Mouse (Mus musculus): ENCODE measurements around the gene Mapkap1. TPM values are rescaled to one million over a fixed set of nuclear protein-coding genes. Genes with fewer than 3 reads are reported as not detected.

The Mapkap1 gene
- polyA plus RNA-seq, 1 experiment from 2014 or later = 86.1 TPM

DNA sequence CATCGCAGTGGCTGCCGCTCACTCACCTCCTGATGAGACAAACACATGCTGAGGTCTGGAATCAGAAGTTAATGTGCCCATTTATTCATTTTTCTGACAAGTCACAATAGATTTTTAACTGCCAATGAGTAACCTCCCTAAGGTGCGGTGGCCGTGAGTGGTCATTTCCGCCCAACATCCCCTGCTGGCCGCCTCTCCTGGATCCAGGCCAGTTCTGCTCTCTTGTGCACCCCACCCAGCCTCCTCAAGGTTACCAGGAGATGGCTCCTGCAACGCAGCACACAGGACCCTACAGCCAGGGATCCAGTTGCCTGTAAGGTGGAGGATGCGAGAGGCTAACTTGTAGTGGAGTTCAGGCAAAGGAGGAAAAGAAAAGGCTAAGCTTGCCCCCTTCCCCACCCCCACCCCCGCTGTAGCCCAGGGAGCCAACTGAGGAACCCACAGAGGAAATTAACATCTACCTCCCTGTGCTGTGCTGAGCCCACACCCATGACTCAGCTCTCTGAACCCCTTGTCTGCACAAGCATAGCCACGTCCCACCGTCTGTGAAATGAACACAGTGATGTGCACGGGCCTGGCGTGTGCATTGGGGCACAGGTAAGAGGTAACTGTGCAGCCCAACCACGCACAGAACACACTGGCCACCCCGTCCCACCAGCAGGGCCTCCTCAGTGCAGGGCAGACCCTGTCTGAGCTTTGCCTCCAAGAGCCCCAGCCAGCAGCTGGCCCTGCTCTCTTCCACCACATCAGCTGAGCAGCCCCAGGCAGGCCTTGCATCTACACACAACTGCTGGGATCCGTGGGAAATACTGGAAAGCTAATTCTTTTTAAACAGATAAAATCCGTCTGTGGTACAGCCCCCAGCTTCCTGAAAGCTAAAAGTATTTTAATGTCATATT is 221.0 kb downstream of the Mapkap1 start:
- Histone ChIP-seq H3K4me3 (replicated peaks) (no peak overlapping the region), H3K27me3 (replicated peaks) (no peaks in the 10 kb centered on the region), H3K9me3 (no peaks in the 10 kb centered on the region), H3K27ac (peak overlapping the region; percentile 82), H3K4me1 (replicated peaks) (peaks cover 25% of the 10 kb centered on the region), H3K9ac (no peak overlapping the region), H3K4me2 (replicated peaks) (no peak overlapping the region), H3K36me3 (no peaks in the 10 kb centered on the region)
- 65% methylated on average over 17 of the region's 17 CpGs for WGBS
- ATAC-seq = peak; percentile 75

DNA sequence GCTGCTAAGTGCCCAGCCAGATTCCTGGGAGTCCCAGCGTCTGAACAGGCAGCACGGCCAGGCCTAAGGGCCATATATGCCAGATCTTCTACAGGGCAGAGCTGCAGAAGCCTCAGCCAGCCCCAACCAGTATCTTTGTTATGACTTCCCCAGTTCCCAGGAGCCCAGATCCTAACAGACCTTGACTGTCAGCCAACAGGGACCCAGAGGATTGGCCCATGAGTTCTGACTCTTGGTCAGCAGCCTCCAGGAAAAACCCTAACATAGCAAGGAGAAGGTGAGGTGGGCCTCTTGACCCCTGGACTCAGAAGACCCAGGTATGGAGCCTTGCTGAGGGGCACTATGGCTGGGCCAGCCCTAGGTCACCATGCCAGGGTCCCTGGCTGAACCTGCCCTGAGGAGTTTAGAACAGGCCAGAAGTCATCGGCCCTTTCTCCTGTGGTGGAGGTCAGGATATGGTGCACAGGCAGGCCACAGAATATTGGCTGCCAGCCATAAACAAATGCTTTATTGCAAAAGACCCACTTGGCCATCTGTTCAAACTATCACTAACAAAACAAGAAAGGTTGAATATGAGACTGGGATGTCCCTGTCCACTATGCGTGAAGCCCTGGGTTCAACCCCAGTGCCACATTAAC is 222.5 kb downstream of the Mapkap1 start:
- no peak for ATAC-seq
- H3K4me1 ChIP-seq (replicated peaks) = peaks cover 25% of the 10 kb centered on the region
- no peaks in the 10 kb centered on the region for H3K9me3 ChIP-seq
- H3K27ac ChIP-seq = peak overlapping the region; percentile 64
- no peak overlapping the region for H3K9ac ChIP-seq
- H3K4me3 ChIP-seq (replicated peaks) = no peak overlapping the region
- H3K27me3 ChIP-seq (replicated peaks) = no peaks in the 10 kb centered on the region
- H3K36me3 ChIP-seq = no peaks in the 10 kb centered on the region
- WGBS = 66% methylated on average over 4 of the region's 4 CpGs
- no peak overlapping the region for H3K4me2 ChIP-seq (replicated peaks)

DNA sequence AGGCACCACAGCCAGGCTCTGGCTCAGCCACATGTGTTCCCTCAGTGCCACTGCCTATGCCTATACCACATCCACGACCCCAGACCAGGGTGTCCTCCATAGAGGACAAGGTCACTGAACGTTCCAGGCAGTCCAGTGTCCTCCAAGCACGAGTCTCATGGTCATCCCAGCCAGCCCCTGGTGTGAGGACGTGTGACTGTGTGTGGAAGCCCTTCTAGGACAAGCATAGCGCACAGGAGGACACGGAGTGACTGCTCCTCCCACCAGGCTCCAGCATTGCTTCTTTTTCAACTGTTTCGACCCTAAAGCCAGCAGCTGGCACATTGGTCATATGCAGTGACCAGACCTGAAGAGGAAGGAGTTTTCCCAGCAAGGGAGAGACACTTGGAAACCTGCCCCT is 223.2 kb downstream of the Mapkap1 start:
- H3K4me2 ChIP-seq (replicated peaks) = no peak overlapping the region
- WGBS = 82% methylated on average over 7 of the region's 7 CpGs
- H3K4me1 ChIP-seq (replicated peaks) = peaks cover 25% of the 10 kb centered on the region
- no peak overlapping the region for H3K4me3 ChIP-seq (replicated peaks)
- no peak overlapping the region for H3K9ac ChIP-seq
- H3K36me3 ChIP-seq = no peaks in the 10 kb centered on the region
- H3K27ac ChIP-seq = no peak overlapping the region
- no peaks in the 10 kb centered on the region for H3K9me3 ChIP-seq
- no peaks in the 10 kb centered on the region for H3K27me3 ChIP-seq (replicated peaks)
- no peak for ATAC-seq

DNA sequence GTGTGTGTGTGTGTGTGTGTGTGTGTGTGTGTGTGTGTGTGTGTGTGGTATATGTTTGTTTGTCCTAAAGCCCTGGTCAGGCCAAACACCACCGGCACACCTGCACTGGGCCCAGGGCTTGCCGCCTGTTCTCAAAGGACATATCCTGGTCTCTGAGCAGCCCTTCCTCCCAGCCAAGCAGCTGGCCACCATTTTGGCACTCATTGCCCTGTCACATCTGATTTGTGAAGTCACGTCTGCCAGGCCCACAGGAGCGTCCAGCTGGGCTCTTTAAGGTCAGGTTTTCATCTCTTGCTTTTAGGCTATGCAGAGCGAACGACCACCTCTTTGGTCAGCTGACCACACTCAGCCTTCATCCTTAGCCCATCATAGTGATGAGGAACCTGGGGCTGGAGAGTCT is 223.9 kb downstream of the Mapkap1 start:
- Histone ChIP-seq H3K27ac (no peak overlapping the region), H3K9me3 (no peaks in the 10 kb centered on the region), H3K4me1 (replicated peaks) (peaks cover 25% of the 10 kb centered on the region), H3K27me3 (replicated peaks) (no peaks in the 10 kb centered on the region), H3K9ac (no peak overlapping the region), H3K4me3 (replicated peaks) (no peak overlapping the region), H3K36me3 (no peaks in the 10 kb centered on the region), H3K4me2 (replicated peaks) (no peak overlapping the region)
- no peak for ATAC-seq
- WGBS = 84% methylated on average over 6 of the region's 6 CpGs

DNA sequence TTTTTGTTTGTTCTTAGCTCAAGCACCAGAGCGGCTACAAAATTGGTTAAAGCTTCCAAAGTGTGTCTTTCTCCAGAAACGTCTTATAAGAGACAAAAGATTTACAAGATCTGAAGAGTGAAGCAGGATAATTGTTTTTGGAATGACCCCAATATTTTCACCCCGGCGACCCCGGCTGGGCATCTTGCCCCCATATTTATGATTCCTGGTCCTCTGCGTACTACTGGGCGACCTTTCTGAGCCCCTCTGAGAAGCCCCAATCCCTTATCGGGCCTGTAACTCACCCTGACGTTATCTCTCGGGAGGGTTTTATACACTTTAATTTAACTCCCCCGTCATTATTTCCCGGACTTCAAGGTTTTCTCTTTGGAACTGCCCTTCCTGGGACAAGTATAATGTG is 225.5 kb downstream of the Mapkap1 start:
- Histone ChIP-seq H3K36me3 (no peaks in the 10 kb centered on the region), H3K9me3 (no peaks in the 10 kb centered on the region), H3K4me3 (replicated peaks) (no peak overlapping the region), H3K27me3 (replicated peaks) (no peaks in the 10 kb centered on the region), H3K9ac (no peak overlapping the region), H3K27ac (no peak overlapping the region), H3K4me2 (replicated peaks) (no peak overlapping the region), H3K4me1 (replicated peaks) (peaks cover 21% of the 10 kb centered on the region)
- WGBS = 62% methylated on average over 12 of the region's 12 CpGs
- no peak for ATAC-seq

GRCm38 (mm10) chr2:34635249-34636165 is 228.9 kb downstream of the Mapkap1 start:
- Histone ChIP-seq H3K27ac (no peak overlapping the region), H3K9ac (no peak overlapping the region), H3K27me3 (replicated peaks) (no peaks in the 10 kb centered on the region), H3K4me1 (replicated peaks) (peaks cover 10% of the 10 kb centered on the region; the same call in 1 of the 2 replicates), H3K4me2 (replicated peaks) (no peak overlapping the region), H3K4me3 (replicated peaks) (no peak overlapping the region), H3K36me3 (no peaks in the 10 kb centered on the region), H3K9me3 (no peaks in the 10 kb centered on the region)
- 76% methylated on average over 14 of the region's 14 CpGs for WGBS
- ATAC-seq = no peak

DNA sequence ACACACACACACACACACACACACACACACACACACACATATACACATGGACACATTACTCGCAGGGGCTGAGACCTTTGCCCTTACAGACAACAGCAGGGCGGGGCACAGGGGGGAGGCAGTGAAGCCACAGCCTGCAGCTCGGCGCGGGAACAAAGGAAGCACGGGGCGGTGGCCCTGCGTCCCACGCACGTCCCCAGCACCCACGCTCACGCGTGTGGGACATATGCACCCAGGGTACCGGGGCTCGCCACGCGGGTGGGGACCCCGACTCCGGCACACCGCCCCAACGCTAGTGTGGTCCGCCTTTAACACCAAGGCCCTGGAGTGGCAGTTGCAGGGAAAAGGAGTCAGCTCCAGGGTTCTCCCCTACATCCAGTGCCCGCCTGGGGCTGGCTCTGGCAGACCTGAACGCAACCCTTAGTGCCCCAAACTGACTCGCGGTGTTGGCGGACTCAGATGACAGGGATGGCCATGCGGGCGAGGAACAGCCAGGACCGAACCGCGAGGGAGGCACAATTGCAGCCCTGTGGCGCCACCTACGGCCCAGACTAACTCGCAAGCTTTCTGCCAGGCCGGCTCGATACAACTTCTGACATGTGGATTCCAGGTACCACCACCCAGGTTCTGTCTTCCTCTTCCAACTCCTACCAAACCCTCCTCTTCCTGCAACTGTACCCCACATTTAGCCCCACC is 232.5 kb downstream of the Mapkap1 start:
- peak overlapping the region; percentile 40 for H3K9ac ChIP-seq
- H3K4me3 ChIP-seq (replicated peaks) = peak overlapping the region; percentile 34
- peak overlapping the region; percentile 88 for H3K4me2 ChIP-seq (replicated peaks)
- H3K9me3 ChIP-seq = no peaks in the 10 kb centered on the region
- H3K27me3 ChIP-seq (replicated peaks) = no peaks in the 10 kb centered on the region
- 13% methylated on average over 37 of the region's 37 CpGs for WGBS
- ATAC-seq = peak; percentile 81
- peaks cover 10% of the 10 kb centered on the region; the same call in 1 of the 2 replicates for H3K4me1 ChIP-seq (replicated peaks)
- H3K27ac ChIP-seq = no peak overlapping the region
- H3K36me3 ChIP-seq = no peaks in the 10 kb centered on the region

- WGBS = 56% methylated on average over 5 of the region's 5 CpGs
- no peak overlapping the region for H3K27ac ChIP-seq
- no peaks in the 10 kb centered on the region for H3K9me3 ChIP-seq
- ATAC-seq = peak; percentile 33; the same call in 1 of the 2 replicates
- peak overlapping the region; percentile 88 for H3K4me2 ChIP-seq (replicated peaks)
- H3K9ac ChIP-seq = no peak overlapping the region
- H3K4me3 ChIP-seq (replicated peaks) = no peak overlapping the region
- no peaks in the 10 kb centered on the region for H3K27me3 ChIP-seq (replicated peaks)
- peaks cover 10% of the 10 kb centered on the region; the same call in 1 of the 2 replicates for H3K4me1 ChIP-seq (replicated peaks)
- no peaks in the 10 kb centered on the region for H3K36me3 ChIP-seq
These were observed 233.2 kb downstream of the Mapkap1 start for GRCm38 (mm10) chr2:34639725-34640124.

DNA sequence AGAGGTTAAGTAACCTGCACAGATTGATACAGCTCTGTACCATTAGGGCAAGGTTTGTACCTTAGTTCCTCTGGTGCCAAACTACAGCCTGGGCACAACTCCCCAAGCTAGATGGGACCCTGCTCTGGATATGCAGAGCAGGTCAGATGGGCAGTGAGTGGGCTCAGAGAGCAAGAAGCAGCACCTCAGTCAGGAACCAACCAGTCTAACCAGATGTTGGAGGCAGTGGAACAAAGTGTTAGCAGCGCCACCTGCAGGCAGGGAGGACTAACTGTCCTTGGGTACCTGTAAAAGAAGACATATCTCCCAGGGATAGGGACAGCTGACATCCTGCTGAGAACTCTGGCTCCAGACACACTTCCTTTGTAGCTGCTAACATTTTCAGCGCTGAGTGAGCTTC is 235.8 kb downstream of the Mapkap1 start:
- H3K4me1 ChIP-seq (replicated peaks) = peaks cover 19% of the 10 kb centered on the region; the same call in 1 of the 2 replicates
- ATAC-seq = no peak
- H3K27me3 ChIP-seq (replicated peaks) = no peaks in the 10 kb centered on the region
- no peak overlapping the region for H3K4me3 ChIP-seq (replicated peaks)
- no peak overlapping the region for H3K27ac ChIP-seq
- no peak overlapping the region for H3K4me2 ChIP-seq (replicated peaks)
- WGBS = 49% methylated on average over 2 of the region's 2 CpGs
- no peaks in the 10 kb centered on the region for H3K9me3 ChIP-seq
- H3K9ac ChIP-seq = no peak overlapping the region
- no peaks in the 10 kb centered on the region for H3K36me3 ChIP-seq

DNA sequence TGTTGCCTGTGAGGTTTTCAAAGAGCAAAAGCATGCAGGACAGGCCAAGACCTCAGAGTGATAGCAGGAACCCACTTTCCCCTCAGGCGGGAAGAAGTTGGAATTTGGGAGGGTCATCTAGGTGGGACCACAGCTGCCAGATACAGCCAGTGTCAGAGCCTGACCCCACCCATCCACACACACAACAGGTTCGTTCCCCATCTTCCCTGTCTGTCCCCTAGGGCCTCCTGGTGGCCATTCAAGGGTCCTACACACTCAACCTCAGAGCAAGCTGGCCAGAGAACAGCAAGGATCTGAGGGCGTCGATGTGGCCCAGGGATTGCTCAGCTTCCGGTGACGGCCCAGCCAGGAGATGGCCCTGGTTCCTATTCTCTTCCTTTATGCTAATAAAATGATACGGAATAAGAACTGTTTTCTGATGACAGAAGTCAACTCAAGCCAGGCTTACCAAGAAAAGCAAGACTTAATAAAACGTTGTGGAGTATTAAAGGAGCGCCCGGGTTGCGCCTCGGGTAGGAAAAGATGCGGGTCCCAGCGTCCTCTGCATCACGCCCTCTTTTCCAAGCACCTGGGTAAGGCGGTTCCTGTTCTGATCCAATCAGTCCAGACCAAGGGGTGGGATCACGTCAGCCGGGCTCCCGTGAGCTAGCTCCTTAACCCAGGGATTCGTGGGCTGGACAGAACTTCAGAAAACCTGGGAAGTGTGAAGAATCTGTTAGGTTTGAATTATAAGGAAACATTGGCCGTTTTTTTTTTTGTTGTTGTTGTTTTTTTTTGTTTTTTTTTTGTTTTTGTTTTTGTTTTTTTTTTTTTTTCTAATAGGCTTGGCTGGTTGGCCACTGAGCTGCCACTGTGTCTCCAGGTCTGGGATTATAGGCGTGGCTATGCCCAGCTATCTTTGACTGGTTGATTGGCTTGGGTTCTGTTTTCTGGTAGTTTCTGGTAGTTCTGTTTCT is 238.3 kb downstream of the Mapkap1 start:
- Histone ChIP-seq H3K27me3 (replicated peaks) (no peaks in the 10 kb centered on the region), H3K27ac (no peak overlapping the region), H3K4me3 (replicated peaks) (no peak overlapping the region), H3K9ac (no peak overlapping the region), H3K4me1 (replicated peaks) (peaks cover 9% of the 10 kb centered on the region; the same call in 1 of the 2 replicates), H3K4me2 (replicated peaks) (no peak overlapping the region; the same call in 1 of the 2 replicates), H3K36me3 (no peaks in the 10 kb centered on the region), H3K9me3 (no peaks in the 10 kb centered on the region)
- no peak for ATAC-seq
- WGBS = 45% methylated on average over 22 of the region's 22 CpGs

Measured in intestine, embryonic 15.5 days (tissue).